Mouse (Mus musculus) adrenal gland, adult 18-20 months (tissue): Measurements from ENCODE around the gene Hspa14. TPM values are rescaled to one million over a fixed set of nuclear protein-coding genes. Genes with fewer than 3 reads are reported as not detected.

ENCODE experiments used
- DNase-seq, 2 experiments: peaks; one replicate each; pipeline ENCODE4 v3.0.0; 2021 to 2022; ENCODE audit warnings: low spot score in 2 of 2
- long read RNA-seq, 2 experiments: library from polyadenylated mRNA; stranded (forward); transcript quantifications; one replicate each; pipeline ENCODE4 v2.0.0; 2021
- total RNA-seq, 2 experiments: library from RNA; stranded (reverse); gene quantifications; 1 replicate in 1 of 2; 2 replicates in 1 of 2; pipeline ENCODE4 v1.2.3; 2021

Gene Hspa14
- 10 to 100 TPM; 33.4 to 37.6 TPM for total RNA-seq
- long read RNA-seq, experiment 1, transcript Hspa14-201 (14 exons, 1,795 nt), result major isoform, 10 of 14 reads
- long read RNA-seq, experiment 1, partial matches to known transcripts, result 2 of 14 reads
- long read RNA-seq, experiment 1, other reads (novel, unspliced or antisense), result 2 of 14 reads
- long read RNA-seq, experiment 2, transcript Hspa14-201 (14 exons, 1,795 nt), result major isoform, 54 of 63 reads
- long read RNA-seq, experiment 2, partial matches to known transcripts, result 8 of 63 reads
- long read RNA-seq, experiment 2, other reads (novel, unspliced or antisense), result 1 of 63 reads

DNA sequence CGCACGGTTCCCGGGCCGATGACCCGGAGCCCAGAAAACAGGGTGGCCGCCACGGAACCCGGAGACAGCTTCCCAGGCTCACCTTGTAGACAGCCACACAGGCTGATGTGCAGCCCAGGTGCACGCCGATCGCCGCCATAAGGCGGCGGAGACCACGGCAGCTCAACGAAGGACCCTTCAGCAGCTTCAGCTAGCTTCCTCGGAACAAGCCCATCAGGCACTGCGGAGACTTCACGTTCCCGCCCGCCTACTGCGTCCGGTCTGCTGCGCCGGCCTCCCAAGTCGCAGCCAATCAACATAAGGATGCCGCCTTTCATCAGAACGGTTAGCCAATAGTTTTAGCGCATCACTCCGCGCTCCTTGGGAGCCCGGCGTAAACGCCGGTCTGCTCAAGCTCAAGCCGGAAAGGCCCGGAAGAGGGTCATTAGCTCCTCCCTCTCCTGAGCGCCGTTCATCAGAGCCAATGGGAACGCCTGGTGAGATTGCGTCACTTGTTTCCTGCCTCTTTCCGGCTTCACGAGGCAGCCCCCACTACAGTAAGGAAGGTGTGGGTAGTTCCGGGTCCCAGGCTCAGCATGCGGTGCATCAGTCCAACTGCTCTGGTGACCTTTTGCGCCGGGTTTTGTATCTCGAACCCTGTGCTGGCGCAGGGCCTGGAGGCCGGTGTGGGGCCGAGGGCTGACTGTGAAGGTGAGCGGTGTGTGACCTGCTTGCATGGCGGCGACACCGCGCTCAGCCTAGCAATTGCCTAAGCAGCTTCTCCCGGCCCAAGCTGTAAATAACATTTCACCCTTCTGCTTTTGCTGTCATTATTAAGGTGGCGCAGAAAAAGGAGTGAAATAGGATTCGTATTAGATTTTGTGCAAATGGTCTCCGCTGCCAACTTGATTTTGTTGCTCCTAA lies at the start of gene Hspa14, which contains the start of the genes Gm45902 and Cdnf:
TSS of gene Hspa14 (minus strand) at position 263 of the 903 bp plus-strand sequence.
TSS of gene Gm45902 (minus strand) at position 239 of the 903 bp plus-strand sequence.
TSS of gene Cdnf (plus strand) at position 479 of the 903 bp plus-strand sequence.
- DNase-seq, result peak; percentile 83 to 87

- peak; percentile 39 to 53 for DNase-seq
Measured at GRCm38 (mm10) chr2:3546588-3546987, 34.0 kb upstream of the Hspa14 start.

GRCm38 (mm10) chr2:3546055-3546454 lies 33.4 kb upstream of the Hspa14 start:
- DNase-seq, result no peak

- DNase-seq, result no peak
Measured at GRCm38 (mm10) chr2:3541307-3542079, 28.9 kb upstream of the Hspa14 start.

- no peak for DNase-seq
Measured at GRCm38 (mm10) chr2:3526288-3526687, 13.7 kb upstream of the Hspa14 start.

GRCm38 (mm10) chr2:3522558-3522957 lies 9.9 kb upstream of the Hspa14 start:
- no peak for DNase-seq

DNA sequence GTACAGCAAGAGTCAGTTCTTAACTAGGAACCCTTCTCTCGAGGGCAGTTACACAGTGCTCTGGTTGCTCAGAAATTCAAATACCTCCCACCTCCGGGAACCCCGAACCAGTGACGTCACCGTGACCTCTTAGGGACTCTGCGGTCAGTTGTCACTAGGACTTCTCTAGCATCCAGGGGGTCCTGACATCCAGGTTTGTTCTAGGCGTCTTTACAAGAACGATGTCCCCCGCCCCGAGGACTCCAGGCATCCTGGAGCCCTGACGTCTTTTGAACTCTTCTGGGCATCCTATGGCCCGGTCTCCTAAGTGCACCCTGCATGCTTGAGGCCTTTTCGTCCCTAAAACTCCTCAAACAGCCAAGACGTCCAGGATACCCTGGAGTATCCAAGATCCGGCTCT lies 538 bp downstream of the Hspa14 start:
- DNase-seq, result peak in 1 of 2 experiments; percentile 7

DNA sequence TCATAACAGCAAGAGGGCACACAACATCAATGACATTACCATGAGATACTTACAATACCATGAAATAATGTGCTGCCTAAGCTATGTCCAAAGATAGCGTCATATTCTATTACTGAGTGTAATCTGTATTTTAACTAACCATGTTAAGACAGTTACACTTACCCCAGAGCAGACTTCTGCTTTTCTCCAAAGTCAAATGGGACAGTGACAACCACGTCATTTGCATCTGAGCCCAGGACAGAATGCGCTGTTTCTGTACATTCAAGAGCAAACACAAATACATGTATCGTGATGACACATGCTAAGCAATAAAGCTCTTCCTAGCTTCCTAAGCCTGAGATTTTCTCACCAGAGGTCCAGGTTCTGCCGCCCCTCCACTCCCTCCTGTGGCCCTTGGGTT lies 11.7 kb downstream of the Hspa14 start:
- DNase-seq, result no peak

- no peak for DNase-seq
Measured at GRCm38 (mm10) chr2:3499543-3499942, 13.1 kb downstream of the Hspa14 start.

DNA sequence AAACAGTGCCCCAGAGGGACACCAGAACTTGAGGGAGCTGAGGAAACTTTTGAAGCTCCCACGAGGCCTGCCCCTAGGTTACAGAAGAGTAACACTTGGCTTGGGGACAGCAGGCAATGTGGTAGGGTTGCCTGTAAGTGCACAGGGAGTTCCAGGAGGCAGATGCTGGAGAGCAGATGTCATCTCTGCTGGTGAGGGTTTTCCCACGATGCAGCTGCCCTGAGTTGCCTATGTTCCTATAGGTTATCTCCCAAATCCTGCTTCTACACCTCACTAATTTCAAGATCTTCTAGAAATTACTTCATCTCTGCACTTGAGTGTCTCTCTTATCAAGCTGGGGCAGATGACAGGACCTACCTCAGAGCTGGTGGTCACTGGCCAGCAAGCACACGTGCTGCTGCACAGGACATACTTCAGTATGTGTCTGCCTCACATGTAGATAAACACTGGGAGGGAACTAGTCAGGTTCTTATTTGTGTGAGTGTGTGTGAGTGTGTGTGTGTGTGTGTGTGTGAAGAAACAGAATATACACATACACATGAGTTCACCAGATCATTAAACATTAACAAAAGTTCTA lies 18.7 kb downstream of the Hspa14 start:
- no peak for DNase-seq

- DNase-seq, result no peak
Measured at GRCm38 (mm10) chr2:3489816-3490215, 22.8 kb downstream of the Hspa14 start.

DNA sequence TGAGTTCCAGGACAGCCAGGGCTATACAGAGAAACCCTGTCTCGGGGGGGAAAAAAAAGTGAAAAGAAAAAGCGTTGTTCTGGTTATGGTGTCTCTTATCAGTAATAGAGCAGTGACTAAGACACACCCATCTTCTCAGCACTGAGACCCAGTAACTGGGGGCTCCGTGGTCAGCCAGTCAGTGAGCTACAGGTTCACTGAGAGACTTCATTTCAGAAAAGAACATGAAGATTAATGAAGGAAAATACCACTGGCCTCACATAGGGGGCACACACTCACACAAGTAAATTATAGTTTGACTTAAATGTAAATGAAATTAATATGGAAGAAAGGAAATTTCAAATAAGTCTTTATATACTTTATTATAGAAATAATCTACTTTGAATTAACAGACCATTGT lies 32.4 kb downstream of the Hspa14 start:
- no peak for DNase-seq

DNA sequence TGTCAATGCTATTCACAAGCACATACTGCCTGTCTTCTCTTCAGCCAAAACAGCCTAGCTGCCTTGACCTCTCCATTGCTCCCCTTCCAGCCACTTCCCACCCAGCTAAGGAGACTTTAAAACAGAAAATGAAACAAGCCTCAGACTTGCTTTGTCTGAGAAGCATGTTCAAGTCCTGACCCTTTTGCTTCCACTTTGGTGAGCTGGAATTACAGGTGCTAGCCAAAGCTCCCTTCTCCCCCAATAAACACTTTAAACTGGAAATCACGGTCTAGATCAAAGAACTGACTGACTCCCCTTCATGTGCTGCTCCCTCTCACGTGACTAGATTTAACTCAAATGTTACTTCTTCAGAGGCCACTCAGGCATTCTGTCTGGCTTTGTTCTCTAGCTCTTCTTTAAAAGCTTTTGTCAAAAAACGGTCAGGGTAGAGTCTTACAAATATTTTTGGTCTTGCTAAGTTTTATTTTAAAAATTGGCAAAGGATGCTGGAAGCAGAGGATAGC lies 36.8 kb downstream of the Hspa14 start:
- DNase-seq, result no peak

GRCm38 (mm10) chr2:3474861-3475283 lies 37.7 kb downstream of the Hspa14 start, which contains the start of gene Suv39h2:
Gene Suv39h2, minus strand, starts transcription at chr2:3475031.
- DNase-seq, result peak; percentile 98

- peak; percentile 56 to 57 for DNase-seq
Measured at GRCm38 (mm10) chr2:3474361-3474805, 38.2 kb downstream of the Hspa14 start.

DNA sequence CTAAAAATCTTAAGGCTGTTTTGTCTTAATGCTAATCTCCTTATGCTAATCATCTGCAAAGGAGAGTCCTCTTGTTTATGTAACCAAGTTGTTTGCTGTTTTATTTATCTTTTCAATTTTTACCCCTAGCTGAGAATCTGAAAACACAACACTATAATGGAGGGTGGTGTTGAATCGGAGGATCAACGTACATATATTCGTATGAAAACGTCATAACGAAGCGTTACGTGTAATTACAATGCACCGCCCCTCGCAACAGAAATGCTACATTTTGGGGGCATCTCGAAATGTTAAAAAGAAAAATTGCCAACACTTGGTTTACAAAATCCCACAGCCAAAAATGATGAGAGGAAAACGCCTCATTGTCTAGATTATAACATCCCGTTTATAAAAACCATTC lies 38.7 kb downstream of the Hspa14 start:
- DNase-seq, result no peak

GRCm38 (mm10) chr2:3456590-3456989 lies 56.0 kb downstream of the Hspa14 start:
- DNase-seq, result no peak

GRCm38 (mm10) chr2:3453096-3453495 lies 59.5 kb downstream of the Hspa14 start:
- DNase-seq, result no peak

- no peak for DNase-seq
Measured at GRCm38 (mm10) chr2:3449431-3449830, 63.2 kb downstream of the Hspa14 start.

- DNase-seq, result no peak
Measured at GRCm38 (mm10) chr2:3445984-3446383, 66.6 kb downstream of the Hspa14 start.
